In the genomic region with DNA sequence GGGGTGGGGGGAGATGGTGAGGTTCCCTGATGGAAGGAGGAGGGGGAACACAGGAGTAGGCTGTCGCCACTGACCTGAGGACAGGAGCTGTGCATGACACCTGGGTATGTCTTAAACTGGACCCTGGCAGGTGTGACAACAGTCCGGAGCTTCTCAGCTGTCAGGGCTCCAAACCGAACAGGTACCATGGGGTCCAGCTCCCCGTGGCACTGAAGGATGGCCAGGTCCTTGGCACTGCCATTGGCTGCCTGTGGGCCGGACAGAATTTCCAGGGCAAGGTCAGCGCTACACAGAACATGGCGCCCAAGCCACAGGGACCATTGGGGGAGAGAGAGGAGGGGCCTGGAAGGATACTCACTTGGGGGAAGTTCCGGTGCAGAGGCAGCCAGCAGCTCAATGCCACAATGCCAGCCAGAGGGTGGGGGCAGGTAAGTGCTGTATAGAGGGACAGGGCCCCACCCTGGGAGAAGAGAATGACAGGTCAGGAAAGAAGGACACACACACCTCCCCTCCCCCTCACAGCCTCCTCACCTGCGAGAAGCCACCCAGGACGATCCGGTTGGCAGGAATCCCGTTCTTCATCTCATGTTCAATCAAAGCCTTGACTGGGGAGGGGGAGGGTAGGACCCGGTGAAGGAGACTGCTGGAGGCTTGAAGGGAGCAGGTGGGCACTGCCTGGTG, we compare ENCODE assay signal across 30 mouse cellular contexts. TPM values are rescaled to one million over a fixed set of nuclear protein-coding genes. Genes with fewer than 3 reads are reported as not detected.
DNase-seq lines count a peak whose midpoint lies in the region; ATAC-seq lines count a peak whose summit lies in the region.
"Had no signal": no experiment of that assay in that cellular context is flagged by ENCODE, and none has a peak within 500 bp of the region (broad histone marks: within the 10 kb centered on the region; RNA-seq: fewer than 3 reads in every experiment).

No protein-coding gene starts in this region.

- H3K9me3 ChIP-seq in hindbrain, embryonic 10.5 days: no peaks in the 10 kb centered on the region
- H3K9me3 ChIP-seq in hindbrain, embryonic 13.5 days: no peaks in the 10 kb centered on the region
- no peaks in the 10 kb centered on the region for H3K9me3 ChIP-seq in midbrain, embryonic 12.5 days
- H3K9me3 ChIP-seq in midbrain, embryonic 14.5 days (ENCODE audit: control insufficient read depth, low read length): no peaks in the 10 kb centered on the region
- H3K9me3 ChIP-seq: embryonic facial prominence, embryonic 10.5 days; embryonic facial prominence, embryonic 15.5 days; forebrain, embryonic 12.5 days; liver, embryonic 13.5 days; stomach, embryonic 15.5 days had no signal

- H3K4me3 ChIP-seq in hindbrain, embryonic 10.5 days: 0 out of 2 replicates have a peak overlapping the region, but pooled peaks have one; percentile 18
- H3K4me3 ChIP-seq in hindbrain, embryonic 13.5 days: no peak overlapping the region
- H3K4me3 ChIP-seq in midbrain, embryonic 12.5 days: no peak overlapping the region
- no peak overlapping the region for H3K4me3 ChIP-seq in midbrain, embryonic 14.5 days (replicated peaks; ENCODE audit: low read depth, low read length)
- H3K4me3 ChIP-seq: embryonic facial prominence, embryonic 15.5 days; forebrain, embryonic 12.5 days; liver, embryonic 13.5 days; stomach, embryonic 15.5 days had no signal

- H3K27me3 ChIP-seq in hindbrain, embryonic 10.5 days (ENCODE audit: insufficient read depth, poor library complexity, severe bottlenecking): no peaks in the 10 kb centered on the region
- H3K27me3 ChIP-seq in hindbrain, embryonic 13.5 days: no peaks in the 10 kb centered on the region
- H3K27me3 ChIP-seq in midbrain, embryonic 12.5 days: 0 out of 2 replicates have a peak, but pooled peaks cover 4% of the 10 kb centered on the region
- H3K27me3 ChIP-seq in midbrain, embryonic 14.5 days (ENCODE audit: control insufficient read depth, insufficient read depth, low read length): no peaks in the 10 kb centered on the region
- H3K27me3 ChIP-seq: CH12.LX; embryonic facial prominence, embryonic 15.5 days; forebrain, embryonic 12.5 days; liver, embryonic 13.5 days; stomach, embryonic 15.5 days had no signal

- H3K4me2 ChIP-seq in hindbrain, embryonic 13.5 days: no peak overlapping the region
- H3K4me2 ChIP-seq in midbrain, embryonic 12.5 days (replicated peaks): no peak overlapping the region
- no peak overlapping the region for H3K4me2 ChIP-seq in midbrain, embryonic 14.5 days (ENCODE audit: low read length)
- H3K4me2 ChIP-seq: embryonic facial prominence, embryonic 15.5 days; forebrain, embryonic 12.5 days; hindbrain, embryonic 14.5 days; liver, embryonic 13.5 days; stomach, embryonic 15.5 days had no signal

- ATAC-seq in hindbrain, embryonic 13.5 days (ENCODE audit: low FRiP score): no peak
- no peak for ATAC-seq in midbrain, embryonic 12.5 days (ENCODE audit: low FRiP score, low read depth)
- ATAC-seq in midbrain, embryonic 14.5 days (ENCODE audit: low FRiP score, low TSS enrichment): no peak
- ATAC-seq: activated CD4-positive, CD25-positive, alpha-beta regulatory T cell, adult 4 months; forebrain, postnatal 0 days; intestine, postnatal 0 days had no signal

- no peak overlapping the region for H3K9ac ChIP-seq in hindbrain, embryonic 13.5 days
- 0 out of 2 replicates have a peak overlapping the region, but pooled peaks have one; percentile 15 for H3K9ac ChIP-seq in midbrain, embryonic 12.5 days (replicated peaks)
- no peak overlapping the region for H3K9ac ChIP-seq in midbrain, embryonic 14.5 days (replicated peaks; ENCODE audit: low read length)
- H3K9ac ChIP-seq: embryonic facial prominence, embryonic 15.5 days; forebrain, embryonic 12.5 days; forebrain, postnatal 0 days; hindbrain, embryonic 14.5 days; liver, embryonic 13.5 days; stomach, embryonic 15.5 days had no signal

- H3K4me1 ChIP-seq in hindbrain, embryonic 10.5 days (replicated peaks): peaks cover 54% of the 10 kb centered on the region
- peaks cover 46% of the 10 kb centered on the region for H3K4me1 ChIP-seq in hindbrain, embryonic 13.5 days (replicated peaks)
- H3K4me1 ChIP-seq in midbrain, embryonic 12.5 days: peaks cover 35% of the 10 kb centered on the region
- H3K4me1 ChIP-seq in midbrain, embryonic 14.5 days (ENCODE audit: control insufficient read depth, insufficient read depth, low read length): peaks cover 16% of the 10 kb centered on the region

- WGBS in hindbrain, embryonic 10.5 days: 92% methylated on average over 13 of the region's 13 CpGs
- 90% methylated on average over 13 of the region's 13 CpGs for WGBS in hindbrain, embryonic 13.5 days
- 93% methylated on average over 13 of the region's 13 CpGs for WGBS in midbrain, embryonic 12.5 days
- whole genome bisulfite sequencing in midbrain, embryonic 14.5 days: 85% methylated on average over 13 of the region's 13 CpGs

- no peak overlapping the region for H3K27ac ChIP-seq in hindbrain, embryonic 10.5 days
- H3K27ac ChIP-seq in hindbrain, embryonic 13.5 days: no peak overlapping the region
- H3K27ac ChIP-seq in midbrain, embryonic 12.5 days (replicated peaks): no peak overlapping the region
- H3K27ac ChIP-seq in midbrain, embryonic 14.5 days (replicated peaks; ENCODE audit: low read depth, low read length): no peak overlapping the region
- H3K27ac ChIP-seq: embryonic facial prominence, embryonic 10.5 days; embryonic facial prominence, embryonic 15.5 days; hindbrain, embryonic 14.5 days; liver, embryonic 13.5 days; macrophage; stomach, embryonic 15.5 days had no signal

- DNase-seq in adrenal gland, adult 8-10 months: peak; percentile 10
- DNase-seq in adrenal gland, postnatal 14 days: no peak
- DNase-seq in cerebellum, postnatal 10 days: peak; percentile 34 to 35
- DNase-seq in cerebellum, adult 11 months: no peak
- no peak for DNase-seq in hindbrain, embryonic 10.5 days (ENCODE audit: low spot score)
- no peak for DNase-seq in midbrain, embryonic 14.5 days
- DNase-seq: adrenal gland, adult 2 months; forebrain, postnatal 0 days; gastrocnemius, postnatal 25 days; heart, adult 18-20 months; heart, postnatal 14 days; kidney, postnatal 4 days; liver, embryonic 13.5 days; lung, adult 2 months; lung, postnatal 10 days; retina, postnatal 1 day; right cerebral cortex, postnatal 14 days; thymus, adult 18-20 months; thymus, postnatal 25 days had no signal

- peaks cover 66% of the 10 kb centered on the region for H3K36me3 ChIP-seq in hindbrain, embryonic 10.5 days
- peaks cover 58% of the 10 kb centered on the region for H3K36me3 ChIP-seq in hindbrain, embryonic 13.5 days
- H3K36me3 ChIP-seq in midbrain, embryonic 12.5 days: peaks cover 58% of the 10 kb centered on the region
- peaks cover 53% of the 10 kb centered on the region for H3K36me3 ChIP-seq in midbrain, embryonic 14.5 days (ENCODE audit: control insufficient read depth, insufficient read depth, low read length)

RNA-seq across cellular contexts. Expression of a gene that starts 3.2 kb away (rescaled TPM):
- total RNA-seq in adrenal gland, adult 8-10 months (2022): 10 to 100 TPM; 79.7 to 84.5 (median 81.6) TPM
- 57.2 and 63.9 TPM in 2 replicates for total RNA-seq in adrenal gland, postnatal 14 days (2021)
- polyA plus RNA-seq in hindbrain, embryonic 10.5 days (2016; fragmentation: Nextera tagmentation; extraction: Ambion mirVana): 213 and 223 TPM in 2 replicates
- 209 and 211 TPM in 2 replicates for polyA plus RNA-seq in hindbrain, embryonic 13.5 days (2015; fragmentation: Nextera tagmentation; extraction: Ambion mirVana)
- 162 and 163 TPM in 2 replicates for polyA plus RNA-seq in midbrain, embryonic 12.5 days (2016; fragmentation: Nextera tagmentation; extraction: Ambion mirVana)
- polyA plus RNA-seq in midbrain, embryonic 14.5 days (2014; fragmentation: Nextera tagmentation; extraction: Ambion mirVana): 201 and 236 TPM in 2 replicates

RNA-seq across cellular contexts. Expression of a gene that starts 5.7 kb away (rescaled TPM):
- total RNA-seq in adrenal gland, adult 8-10 months (2022): 10 to 100 TPM; 12.5 to 23.3 (median 22.5) TPM
- total RNA-seq in adrenal gland, postnatal 14 days (2021): 16.4 and 16.6 TPM in 2 replicates
- 48.5 and 49.7 TPM in 2 replicates for polyA plus RNA-seq in hindbrain, embryonic 10.5 days (2016; fragmentation: Nextera tagmentation; extraction: Ambion mirVana)
- 39.5 and 41.2 TPM in 2 replicates for polyA plus RNA-seq in hindbrain, embryonic 13.5 days (2015; fragmentation: Nextera tagmentation; extraction: Ambion mirVana)
- polyA plus RNA-seq in midbrain, embryonic 12.5 days (2016; fragmentation: Nextera tagmentation; extraction: Ambion mirVana): 32.1 and 32.8 TPM in 2 replicates
- polyA plus RNA-seq in midbrain, embryonic 14.5 days (2014; fragmentation: Nextera tagmentation; extraction: Ambion mirVana): 31.8 and 42.5 TPM in 2 replicates

RNA-seq across cellular contexts. Expression of a gene that starts 17.9 kb away (rescaled TPM):
- total RNA-seq in adrenal gland, adult 8-10 months (2022): 10 to 100 TPM; 31.8 to 51.8 (median 40.4) TPM
- total RNA-seq in adrenal gland, postnatal 14 days (2021): 27.1 and 33.8 TPM in 2 replicates
- polyA plus RNA-seq in hindbrain, embryonic 10.5 days (2016; fragmentation: Nextera tagmentation; extraction: Ambion mirVana): 60.7 and 61.2 TPM in 2 replicates
- polyA plus RNA-seq in hindbrain, embryonic 13.5 days (2015; fragmentation: Nextera tagmentation; extraction: Ambion mirVana): 54.3 and 58.3 TPM in 2 replicates
- 56.0 and 58.3 TPM in 2 replicates for polyA plus RNA-seq in midbrain, embryonic 12.5 days (2016; fragmentation: Nextera tagmentation; extraction: Ambion mirVana)
- 62.6 and 70.0 TPM in 2 replicates for polyA plus RNA-seq in midbrain, embryonic 14.5 days (2014; fragmentation: Nextera tagmentation; extraction: Ambion mirVana)

RNA-seq across cellular contexts. Expression of a gene that starts 23.0 kb away (rescaled TPM):
- total RNA-seq in adrenal gland, adult 8-10 months (2022): 10 to 100 TPM; 51.7 to 68.6 (median 62.8) TPM
- 64.6 and 76.0 TPM in 2 replicates for total RNA-seq in adrenal gland, postnatal 14 days (2021)
- polyA plus RNA-seq in hindbrain, embryonic 10.5 days (2016; fragmentation: Nextera tagmentation; extraction: Ambion mirVana): 60.3 and 61.4 TPM in 2 replicates
- polyA plus RNA-seq in hindbrain, embryonic 13.5 days (2015; fragmentation: Nextera tagmentation; extraction: Ambion mirVana): 52.9 and 56.5 TPM in 2 replicates
- polyA plus RNA-seq in midbrain, embryonic 12.5 days (2016; fragmentation: Nextera tagmentation; extraction: Ambion mirVana): 52.7 and 54.1 TPM in 2 replicates
- 57.6 and 61.0 TPM in 2 replicates for polyA plus RNA-seq in midbrain, embryonic 14.5 days (2014; fragmentation: Nextera tagmentation; extraction: Ambion mirVana)

RNA-seq across cellular contexts. Expression of a gene that starts 48.7 kb away (rescaled TPM):
- total RNA-seq in adrenal gland, adult 8-10 months (2022): 100 to 1,000 TPM in 3 of 4 experiments, 10 to 100 TPM in 1; 83.5 to 119 (median 106) TPM
- total RNA-seq in adrenal gland, postnatal 14 days (2021): 90.1 and 94.3 TPM in 2 replicates
- polyA plus RNA-seq in hindbrain, embryonic 10.5 days (2016; fragmentation: Nextera tagmentation; extraction: Ambion mirVana): 54.3 and 59.5 TPM in 2 replicates
- 55.8 and 60.9 TPM in 2 replicates for polyA plus RNA-seq in hindbrain, embryonic 13.5 days (2015; fragmentation: Nextera tagmentation; extraction: Ambion mirVana)
- 50.6 and 54.7 TPM in 2 replicates for polyA plus RNA-seq in midbrain, embryonic 12.5 days (2016; fragmentation: Nextera tagmentation; extraction: Ambion mirVana)
- 57.4 and 62.7 TPM in 2 replicates for polyA plus RNA-seq in midbrain, embryonic 14.5 days (2014; fragmentation: Nextera tagmentation; extraction: Ambion mirVana)

Comparison
In these comparisons a context has a peak if more than half of its experiments do, and no peak if none do; other contexts are left out.
1. DNase-seq: peak in adrenal gland, adult 8-10 months (single experiment) and cerebellum, postnatal 10 days (2 of 2); none in adrenal gland, postnatal 14 days (single experiment), cerebellum, adult 11 months (single experiment), hindbrain, embryonic 10.5 days (single experiment) and midbrain, embryonic 14.5 days (single experiment).